Mouse (Mus musculus): ENCODE results near the gene Cdkl4.

- TF ChIP-seq POLR2A (IDR thresholded peaks at IDR 0.05; ENCODE audit: borderline replicate concordance, low read depth, low read length) (no peak), CTCF (IDR thresholded peaks at IDR 0.05; ENCODE audit: low read depth, low read length) (no peak)
Measured at GRCm38 (mm10) chr17:80515513-80515912, 62.1 kb downstream of the Cdkl4 start.
